Mouse (Mus musculus) layer of hippocampus, adult 18-20 months (tissue): ENCODE results near the gene Runx1. TPM values are rescaled to one million over a fixed set of nuclear protein-coding genes. Genes with fewer than 3 reads are reported as not detected.

Experiments used
- DNase-seq, 2 experiments: peaks; one replicate each; pipeline ENCODE4 v3.0.0; 2022; ENCODE audit warnings: low spot score in 2 of 2
- total RNA-seq, 2 experiments: library from RNA; stranded (reverse); gene quantifications; 2 replicates each; pipeline ENCODE4 v1.2.3; 2021

Gene Runx1
- total RNA-seq, 2 experiments from 2014 or later = 1.3 to 2.1 TPM

DNA sequence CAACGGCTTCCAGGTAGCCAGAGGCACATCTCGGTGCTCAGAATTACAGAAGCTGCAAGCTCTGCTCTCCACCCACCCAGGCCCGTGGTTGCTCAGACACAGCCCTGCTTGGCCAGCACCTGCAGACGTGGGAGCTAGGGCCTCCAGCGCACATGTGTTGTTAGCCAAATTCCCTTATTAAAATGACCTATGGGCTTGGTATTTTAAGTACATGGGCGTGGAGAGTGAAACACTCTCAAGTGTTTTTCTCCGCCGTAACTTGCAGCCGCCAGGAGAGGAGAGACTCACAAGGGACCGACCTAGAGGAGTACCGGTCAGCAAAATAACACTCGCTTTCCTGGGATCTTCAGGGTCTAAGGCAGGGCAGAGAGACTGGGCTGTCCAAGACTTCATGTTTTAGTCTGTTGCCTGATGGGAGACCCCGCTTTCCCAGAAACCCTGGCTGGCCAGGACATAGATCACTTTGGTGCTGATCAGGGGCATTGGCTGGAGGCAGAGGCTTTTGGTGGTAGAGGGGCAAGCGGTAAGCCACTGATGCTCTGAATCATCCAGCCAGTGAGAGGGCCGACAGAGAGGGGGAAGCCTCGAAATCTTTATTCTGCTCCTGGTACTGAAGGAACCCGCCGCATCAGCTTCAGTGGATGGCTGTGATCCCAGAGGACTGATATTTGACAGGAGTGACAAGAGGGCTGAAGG, 151.7 kb downstream of the Runx1 start:
- no peak for DNase-seq

DNA sequence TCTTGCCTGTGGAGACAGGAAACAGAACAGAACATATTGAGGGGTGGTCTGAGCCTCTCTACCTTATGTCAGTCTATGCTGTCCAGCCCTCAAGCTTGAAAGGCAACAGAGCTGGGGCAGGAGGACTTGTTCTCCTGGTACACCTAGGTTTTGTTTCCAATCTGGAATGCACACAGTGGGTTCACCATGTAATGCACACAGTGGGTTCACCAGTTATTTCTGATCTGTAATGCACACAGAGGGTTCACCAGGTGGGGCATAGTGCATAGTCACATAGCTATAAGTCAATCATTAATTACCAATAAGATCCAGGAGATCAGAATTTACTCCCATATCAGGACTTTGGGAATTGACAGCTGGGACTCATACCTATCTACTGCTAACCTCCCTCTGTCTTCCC, 157.1 kb downstream of the Runx1 start:
- DNase-seq = no peak

DNA sequence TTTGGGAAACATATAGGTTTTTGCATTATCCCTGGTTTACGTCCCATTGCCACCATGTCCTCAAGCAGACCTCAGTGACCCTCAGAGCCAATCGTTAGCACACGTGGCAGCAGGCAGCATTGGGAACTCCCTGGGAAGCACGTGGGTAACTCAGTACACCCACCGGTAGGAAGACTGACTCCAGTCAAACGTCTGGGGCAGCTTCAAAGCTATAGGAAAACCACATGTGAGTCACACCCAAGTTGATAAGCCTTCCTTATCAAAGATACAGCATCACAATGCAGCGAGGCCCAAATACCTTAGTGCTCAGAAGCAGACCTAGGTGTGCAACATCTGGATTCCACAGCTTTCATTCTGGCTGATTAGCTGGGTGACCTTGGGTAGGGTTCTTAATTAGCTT, 164.2 kb downstream of the Runx1 start:
- DNase-seq = no peak

DNA sequence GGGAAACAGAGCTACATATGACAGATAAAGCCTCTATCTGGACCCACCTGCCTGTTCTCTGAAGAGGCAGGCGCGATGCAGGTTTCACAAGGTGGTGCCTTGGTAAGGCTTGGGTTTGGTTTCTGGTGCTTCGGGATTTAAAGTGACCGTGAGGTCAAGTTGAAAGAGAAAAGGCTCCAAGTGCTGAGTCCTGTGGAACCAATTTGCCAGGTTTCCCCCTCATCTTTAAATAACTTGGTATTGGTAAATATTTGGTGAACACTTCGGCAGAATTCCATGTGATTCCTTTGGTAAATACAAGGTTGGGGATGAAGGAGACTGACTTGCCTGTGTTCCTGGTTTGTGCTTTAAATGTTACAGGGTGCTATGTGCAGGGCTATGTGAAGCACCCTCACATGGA, 169.2 kb downstream of the Runx1 start:
- DNase-seq = no peak

DNA sequence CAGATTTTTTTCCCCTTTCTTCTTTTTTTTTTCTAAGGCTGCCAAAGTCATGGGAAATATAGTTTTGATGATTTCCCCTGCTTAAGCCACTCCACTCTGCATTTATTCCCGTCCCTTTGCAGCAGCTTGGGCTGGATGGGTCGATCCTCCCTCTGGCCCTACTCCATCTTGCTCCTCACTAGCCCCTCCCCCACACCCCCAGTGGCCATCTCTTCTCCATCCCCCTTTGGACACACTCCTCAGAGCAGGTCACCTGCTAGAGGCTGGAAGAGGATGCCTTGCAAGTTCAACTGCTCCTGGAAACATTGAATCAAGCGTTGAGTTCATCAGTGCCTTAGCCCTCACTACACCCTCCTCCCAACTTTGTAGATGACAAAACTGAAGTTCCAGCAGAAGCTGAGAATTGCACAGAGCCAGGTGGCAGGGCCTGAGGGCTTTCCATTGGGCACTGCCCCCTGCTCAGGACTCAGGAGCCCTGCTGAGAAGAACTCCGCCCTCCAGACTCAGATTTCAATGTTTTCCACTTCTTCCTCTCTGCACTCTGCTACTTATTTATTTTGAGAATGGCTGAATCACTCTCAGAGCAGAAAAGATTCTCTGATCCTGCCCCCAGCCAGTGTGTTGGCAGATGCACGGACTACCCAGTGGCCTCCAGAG, 171.5 kb downstream of the Runx1 start:
- no peak for DNase-seq

DNA sequence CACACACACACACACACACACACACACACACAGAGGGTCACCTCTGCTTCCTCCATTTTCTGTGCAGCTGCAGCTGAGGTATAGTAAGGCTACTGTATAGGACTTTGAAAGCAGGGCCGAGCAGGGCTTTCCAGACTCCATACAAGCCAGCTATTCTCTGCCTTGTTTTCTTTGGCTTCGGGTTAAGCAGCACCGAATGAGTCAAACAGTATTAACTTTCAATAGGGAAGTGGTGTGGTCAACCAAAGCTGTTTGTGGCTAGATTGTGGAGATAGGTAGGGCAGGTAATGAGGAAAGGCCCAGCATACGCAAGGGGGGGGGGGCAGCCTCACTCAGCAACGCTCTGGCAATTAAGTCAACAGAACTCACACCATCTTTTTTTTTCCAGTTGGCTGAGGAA, 172.1 kb downstream of the Runx1 start:
- DNase-seq = no peak

DNA sequence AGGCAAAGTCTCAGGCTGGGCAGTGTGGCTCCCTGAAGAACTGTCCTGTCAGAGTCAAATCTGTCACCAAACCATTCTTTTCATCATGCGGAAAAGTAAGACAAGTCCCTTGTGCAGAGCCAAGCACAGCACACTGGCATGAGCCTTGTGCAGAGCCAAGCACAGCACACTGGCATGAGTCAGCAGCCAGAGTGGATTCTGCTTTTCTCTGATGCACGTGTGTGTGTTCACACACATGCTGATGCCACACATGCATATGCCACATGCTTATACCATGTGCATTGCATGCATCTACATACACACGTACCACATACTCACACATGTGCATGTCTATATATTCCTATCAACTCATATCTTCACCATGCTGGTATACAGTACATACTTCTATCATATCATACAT, 174.7 kb downstream of the Runx1 start:
- no peak for DNase-seq

DNA sequence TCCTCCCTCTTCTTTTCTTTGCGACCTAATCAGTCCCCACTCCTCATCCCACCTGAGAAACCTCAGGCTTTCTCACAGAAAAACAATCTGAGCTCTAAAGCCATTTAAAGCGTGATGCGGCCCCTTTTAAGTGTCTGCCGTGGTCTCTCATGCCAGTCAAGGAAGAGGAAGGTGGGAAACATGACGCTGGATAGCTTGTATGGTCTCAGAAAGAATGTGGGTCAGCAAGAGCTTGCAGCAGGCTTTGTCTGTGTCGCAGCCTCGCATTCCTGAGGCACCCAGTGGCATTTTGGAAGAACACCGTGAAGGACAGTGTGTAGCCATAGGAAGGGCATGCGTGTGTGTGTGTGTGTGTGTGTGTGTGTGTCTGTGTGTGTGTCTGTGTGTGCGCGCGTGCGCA, 179.8 kb downstream of the Runx1 start:
- DNase-seq = no peak

DNA sequence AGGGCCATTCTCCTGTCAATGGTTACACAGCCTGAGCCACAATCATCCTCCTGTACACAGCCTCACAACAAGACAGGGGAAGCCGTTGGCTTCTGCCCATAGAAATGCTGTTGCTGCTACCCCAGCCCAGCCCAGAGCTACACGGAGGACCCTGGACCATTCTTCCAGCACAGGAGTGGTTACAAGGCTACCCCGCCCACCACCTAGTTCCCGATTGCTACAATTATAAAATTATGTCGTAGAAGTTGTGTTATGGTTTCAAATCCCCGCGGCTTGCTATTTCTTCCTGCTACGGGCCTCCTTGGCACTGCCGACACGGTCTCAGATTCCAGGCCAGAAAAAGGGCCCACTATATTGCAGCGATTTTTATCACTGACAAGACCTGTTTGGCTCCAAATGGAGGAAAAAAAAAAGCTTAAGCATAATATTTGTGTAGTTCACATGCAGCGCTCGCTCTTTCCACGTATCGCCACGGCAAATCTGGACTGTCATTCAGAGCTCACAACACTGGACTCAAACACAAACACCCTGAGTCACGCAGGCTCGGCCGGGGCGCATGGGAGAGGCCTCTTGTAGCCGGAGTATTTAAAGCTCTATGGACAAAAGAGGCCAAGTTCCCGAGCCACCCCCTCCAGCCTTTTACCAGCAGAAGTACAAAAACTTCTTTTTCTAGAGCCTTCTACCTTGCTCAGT, 180.4 kb downstream of the Runx1 start:
- no peak for DNase-seq

DNA sequence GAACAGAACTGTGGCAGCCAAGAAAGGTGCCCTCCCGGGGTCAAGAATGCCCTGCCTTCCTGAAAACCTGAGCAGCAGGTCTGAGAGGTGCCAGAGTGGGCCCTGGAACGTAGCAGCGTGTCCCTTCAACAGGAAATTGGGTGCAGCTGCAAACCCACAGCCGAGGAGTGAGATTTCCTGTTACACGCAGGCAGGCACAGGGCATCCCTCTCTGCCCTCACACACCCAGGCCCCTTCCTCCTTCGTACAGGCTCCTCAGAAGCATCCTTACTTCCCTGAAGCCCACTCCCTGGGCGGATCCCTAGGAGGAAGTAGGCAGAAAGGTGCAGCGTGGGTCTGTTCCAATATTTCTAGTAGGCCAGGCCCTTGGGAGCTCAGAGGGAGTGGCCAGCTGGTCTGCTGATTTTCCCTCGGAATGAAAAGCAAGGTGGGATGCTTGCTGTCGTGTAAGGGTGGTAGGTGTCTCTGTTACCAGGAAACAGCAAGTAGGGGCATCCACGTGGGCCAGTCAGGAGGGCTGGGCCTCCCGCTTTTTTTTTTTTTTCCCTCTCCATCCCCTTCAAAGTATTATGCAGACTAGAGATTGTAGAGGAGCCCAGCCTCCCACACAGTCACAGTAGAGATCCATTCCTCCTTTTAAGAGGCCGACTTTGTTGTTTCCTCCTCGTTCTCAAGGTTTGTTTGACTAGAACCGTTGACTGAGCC, 181.1 kb downstream of the Runx1 start:
- no peak for DNase-seq

DNA sequence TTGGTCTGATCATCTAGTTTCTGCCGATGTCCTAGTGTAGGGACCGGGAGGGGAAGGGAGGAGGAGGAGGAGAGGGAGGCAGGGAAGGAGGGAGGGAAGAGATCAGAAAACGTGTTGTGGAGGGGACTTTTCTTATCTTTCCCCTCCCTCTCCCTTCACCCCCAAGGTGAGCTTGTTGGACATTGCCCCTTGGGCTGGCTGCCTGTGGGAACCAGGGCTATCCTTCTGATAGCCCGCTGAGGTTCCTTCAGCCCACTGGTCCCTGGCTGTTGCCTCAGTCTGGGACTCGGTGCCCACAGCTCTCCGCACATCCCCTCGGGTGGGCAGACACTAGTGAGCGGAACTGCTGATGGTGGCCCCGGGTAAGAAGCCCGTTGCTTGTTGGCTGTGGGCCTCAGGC, 181.6 kb downstream of the Runx1 start:
- no peak for DNase-seq

DNA sequence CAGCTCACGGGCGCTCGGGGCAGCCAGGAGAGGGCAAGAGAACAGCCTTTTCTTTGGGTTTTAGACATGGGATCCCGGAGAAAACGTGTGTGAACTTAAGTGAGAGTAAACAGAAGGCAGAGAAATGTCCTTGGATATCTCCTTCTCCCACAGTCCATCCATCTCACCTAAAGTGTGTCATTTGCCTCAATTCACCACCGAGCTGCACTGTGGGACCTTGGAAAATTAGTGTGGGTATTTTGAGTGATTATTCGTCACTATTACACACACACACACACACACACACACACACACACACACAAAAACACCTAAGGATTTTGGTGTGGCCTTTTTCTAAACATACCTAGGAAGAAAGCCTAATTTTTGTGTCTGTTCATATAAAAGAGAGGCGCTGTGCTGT, 183.7 kb downstream of the Runx1 start:
- no peak for DNase-seq

DNA sequence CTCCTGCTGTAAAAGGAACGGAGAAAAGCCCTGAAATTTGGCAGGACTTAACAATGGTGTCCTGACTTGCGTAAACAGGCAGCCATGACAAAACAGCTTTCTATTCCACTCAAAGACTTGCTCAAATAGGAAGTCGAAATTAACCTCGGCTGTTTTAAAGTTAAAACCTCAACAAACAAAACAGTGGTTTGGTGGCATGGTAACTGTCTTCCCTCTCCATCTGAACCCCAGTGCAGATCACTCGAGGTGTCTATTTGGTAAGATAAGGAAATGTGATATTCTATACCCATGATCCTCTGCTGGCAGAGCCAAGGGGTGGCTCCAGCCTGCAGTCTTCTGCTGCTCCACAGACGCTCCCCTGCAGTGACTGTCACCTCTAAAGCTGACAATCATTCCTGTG, 184.9 kb downstream of the Runx1 start:
- DNase-seq = no peak

DNA sequence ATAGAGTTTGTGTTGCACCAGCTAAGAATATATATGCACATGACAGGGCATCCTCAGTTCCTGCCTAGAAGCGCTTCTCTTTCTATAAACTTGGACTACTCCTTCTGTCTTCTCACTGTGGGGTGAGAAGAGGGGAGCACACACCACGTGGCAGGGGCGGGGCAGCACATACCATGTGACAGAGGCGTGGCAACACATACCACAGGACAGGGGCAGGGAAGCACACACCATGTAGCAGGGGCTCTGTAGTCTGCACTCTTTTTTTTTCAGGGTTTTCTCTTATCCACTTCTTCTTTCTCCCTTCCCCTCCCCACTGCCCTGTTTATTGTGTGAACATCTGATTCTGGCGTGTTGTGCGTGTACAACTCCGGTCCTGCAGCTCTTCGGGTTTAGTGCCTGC, 186.9 kb downstream of the Runx1 start:
- no peak for DNase-seq

DNA sequence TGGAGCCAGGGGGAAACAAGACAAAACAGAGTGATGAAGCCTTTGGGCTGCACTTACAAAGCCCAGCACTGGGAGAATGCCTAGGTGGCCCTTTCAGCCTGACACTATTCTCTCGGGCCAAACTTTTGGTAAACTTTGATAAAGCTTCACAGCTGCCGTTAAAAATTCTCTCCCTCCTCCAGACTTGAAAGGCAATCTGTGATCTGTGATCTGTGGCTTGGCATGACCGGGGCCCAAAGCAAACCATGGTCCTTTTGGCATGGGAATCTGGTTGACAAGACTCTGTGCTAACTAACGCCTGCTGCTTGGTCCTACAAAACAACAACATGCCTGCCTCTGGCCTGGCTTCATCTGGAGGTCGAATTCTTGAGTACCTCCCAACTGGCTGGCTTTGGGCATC, 188.9 kb downstream of the Runx1 start:
- DNase-seq = no peak

DNA sequence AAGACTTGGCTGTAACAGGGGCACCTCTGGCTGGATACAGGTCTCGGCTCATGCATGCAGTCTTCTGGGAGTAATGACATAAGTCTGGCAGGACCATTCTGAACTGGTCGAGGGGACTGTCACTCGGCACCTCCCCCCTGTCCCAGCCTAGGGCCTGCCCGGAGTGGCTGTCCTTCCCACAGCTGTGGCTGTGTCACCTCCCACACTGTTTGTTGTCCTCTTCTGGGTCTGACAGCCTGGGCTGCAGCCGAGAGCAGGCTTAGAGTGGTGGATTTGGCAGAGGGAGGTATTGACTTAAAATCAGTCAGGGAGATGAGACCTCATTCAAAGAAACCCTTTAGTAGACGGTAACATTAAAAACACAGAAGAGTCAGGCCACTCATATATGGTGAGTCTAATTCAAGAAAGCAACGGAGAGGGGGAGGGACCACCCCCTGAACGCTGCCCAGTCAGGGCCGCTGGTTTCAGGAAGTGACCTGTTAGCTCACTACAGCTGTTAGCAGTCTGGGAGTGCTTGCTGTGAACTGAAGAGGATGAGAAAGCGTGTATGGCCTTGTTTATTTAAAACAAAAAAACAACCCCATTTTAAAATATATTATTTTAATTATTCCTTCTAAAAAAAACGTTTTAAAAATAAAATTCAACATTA, 193.7 kb downstream of the Runx1 start:
- no peak for DNase-seq

DNA sequence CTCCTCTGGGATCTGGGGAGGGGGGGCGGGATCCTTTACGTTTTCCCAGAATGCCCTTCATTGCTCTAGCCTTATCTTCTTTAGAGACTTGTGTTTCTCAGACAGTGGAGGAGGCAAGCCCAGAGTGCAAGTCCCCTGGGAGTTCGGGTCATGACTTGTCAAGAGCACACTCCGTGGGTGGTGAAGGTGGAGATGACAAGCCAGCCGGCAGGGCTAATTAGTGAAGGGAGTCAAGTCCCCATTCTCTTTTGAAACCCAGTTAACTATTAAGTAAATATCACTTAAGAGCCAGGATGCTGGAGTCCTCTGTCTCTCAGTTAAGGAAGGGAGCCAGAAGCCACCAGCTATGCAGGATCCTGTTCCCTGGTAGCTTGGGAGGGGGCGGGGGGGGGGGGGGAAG, 194.3 kb downstream of the Runx1 start:
- DNase-seq = no peak

DNA sequence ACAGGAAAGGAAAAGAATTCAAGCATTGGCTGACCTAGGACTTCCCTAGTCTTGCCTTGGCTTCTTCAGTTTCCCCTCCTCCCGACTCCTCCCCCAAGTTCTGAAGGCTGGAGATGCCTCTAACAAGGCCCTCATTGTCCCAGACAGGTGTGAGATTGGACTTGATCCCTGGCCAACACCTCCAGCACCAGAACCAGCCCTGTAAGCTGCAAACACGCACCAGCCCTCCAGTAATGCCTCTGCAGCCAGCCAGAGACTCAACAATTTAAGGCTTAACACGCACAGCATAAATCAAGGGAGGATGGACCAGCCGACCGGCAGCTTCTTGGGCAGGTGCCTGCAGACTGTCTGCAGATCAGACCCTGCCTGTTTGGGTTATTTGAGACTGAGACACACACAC, 195.0 kb downstream of the Runx1 start:
- no peak for DNase-seq

DNA sequence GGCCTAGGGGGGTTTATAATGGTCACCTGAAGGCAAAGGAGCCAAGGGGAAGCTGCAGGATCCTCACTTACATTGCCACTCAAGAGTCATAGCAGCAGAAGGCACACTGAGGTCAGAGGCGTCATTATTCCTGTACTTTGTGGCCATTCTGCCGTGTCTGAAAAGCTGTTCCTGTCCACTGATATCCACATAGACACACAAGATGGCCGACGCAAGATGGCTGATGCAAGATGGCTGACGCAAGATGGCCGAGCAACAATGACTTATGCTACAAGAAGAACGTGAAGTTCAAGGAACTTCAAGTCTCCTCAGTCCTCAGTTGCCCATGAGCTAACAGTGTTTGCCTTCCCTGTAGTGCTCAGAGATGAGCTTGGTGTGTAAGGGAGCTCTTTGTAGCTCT, 196.1 kb downstream of the Runx1 start:
- no peak for DNase-seq

DNA sequence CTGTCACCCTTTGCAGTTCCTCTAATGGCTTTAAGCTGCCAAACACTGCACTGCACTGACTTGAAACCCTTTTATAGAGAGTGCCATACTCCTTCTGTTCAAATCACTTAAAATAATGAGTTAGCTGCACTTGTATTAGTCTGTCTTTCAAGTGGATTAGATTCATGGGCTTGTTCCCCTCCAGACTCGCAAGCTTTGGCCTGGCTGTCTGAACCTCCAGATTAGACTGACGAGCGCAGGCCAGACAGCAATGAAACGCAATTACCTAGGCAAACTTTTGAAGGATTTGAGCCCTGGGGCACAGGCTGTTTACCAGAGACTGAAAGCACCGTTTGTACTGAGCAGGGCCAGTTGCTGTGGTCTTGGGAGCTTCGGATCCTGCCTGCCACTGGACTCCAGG, 198.7 kb downstream of the Runx1 start:
- DNase-seq = no peak

DNA sequence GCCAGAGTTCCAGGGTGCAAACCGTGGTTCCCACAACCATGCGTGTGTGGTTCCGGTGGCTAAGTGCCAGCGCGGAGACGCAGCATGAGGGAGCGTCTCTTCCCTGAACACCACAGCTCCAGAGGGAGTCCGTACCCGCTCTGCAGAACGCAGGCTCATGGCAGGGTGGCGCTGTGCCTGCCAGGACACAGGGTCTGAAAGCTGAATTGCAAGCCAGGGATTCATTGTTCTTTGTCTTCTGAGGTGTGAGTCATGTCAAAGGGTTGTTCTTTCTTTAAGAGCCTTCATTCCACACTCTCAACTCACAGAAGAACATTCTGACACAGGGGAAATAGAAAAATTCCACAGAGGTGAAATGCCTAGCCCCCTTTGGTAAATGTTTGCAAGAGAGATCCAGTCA, 202.0 kb downstream of the Runx1 start:
- no peak for DNase-seq

DNA sequence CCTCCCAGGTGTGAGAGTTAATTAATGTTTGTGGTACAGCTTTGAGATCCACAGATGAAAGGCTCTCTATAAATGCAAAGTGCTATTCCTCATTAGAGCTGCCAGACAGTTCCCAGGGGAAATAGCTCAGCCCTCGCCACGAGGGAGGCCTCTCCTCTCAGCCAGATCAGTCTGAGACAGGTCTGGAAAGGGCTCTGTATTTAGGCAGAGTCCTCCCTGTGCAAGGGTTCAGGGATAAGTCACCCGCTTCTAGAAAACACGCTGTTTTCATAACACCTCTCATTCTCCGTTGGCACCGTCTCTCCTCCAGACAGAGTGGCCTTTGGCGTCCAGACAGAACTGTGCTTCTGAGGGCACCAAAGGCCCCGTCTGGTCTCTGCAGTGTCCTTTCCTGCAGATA, 204.1 kb downstream of the Runx1 start:
- DNase-seq = no peak
